Mouse (Mus musculus): ENCODE results near the gene Gstt3.

DNA sequence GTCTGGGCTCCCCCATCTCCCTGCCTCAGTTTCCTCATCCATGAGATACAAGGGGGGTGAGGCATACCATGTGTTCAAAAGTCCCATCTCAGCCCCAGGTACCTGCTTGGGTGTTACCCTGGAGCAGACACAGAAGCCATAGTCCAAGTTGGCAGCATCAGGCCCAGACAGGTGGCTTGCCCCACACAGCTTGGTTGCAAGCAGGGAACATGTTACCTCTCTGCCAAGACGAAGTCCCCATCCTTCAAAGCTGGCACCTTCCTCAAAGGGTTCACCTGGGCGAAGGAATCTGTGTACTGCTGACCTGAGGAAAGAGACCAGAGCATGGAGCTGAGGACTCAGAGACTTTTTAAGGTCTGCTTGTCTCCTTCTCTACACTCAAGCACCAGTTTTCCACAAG, 3.3 kb downstream of the Gstt3 start:
- no peak for TF ChIP-seq TAL1 (IDR thresholded peaks at IDR 0.05; ENCODE audit: low read length)
- no peak for TF ChIP-seq GATA1 (IDR thresholded peaks at IDR 0.05; ENCODE audit: low read length)
